Comparison of ENCODE assay signal across 15 mouse cellular contexts in genomic region chr6:109172104-109172850, GRCm38 (mm10).
A peak's percentile ranks its signal among the peaks of the same experiment; 100 is the strongest.
DNase-seq lines count a peak whose midpoint lies in the region.
"Had no signal": no experiment of that assay in that cellular context is flagged by ENCODE, and none has a peak within 500 bp of the region (broad histone marks: within the 10 kb centered on the region; RNA-seq: fewer than 3 reads in every experiment).

No protein-coding gene starts in this region.

- DNase-seq in cerebellum, postnatal 10 days, result peak; percentile 50 to 54
- no peak for DNase-seq in cerebellum, adult 9-11 months
- peak; percentile 8 to 28 for DNase-seq in kidney, postnatal 4 days
- no peak for DNase-seq in kidney, postnatal 14 days
- DNase-seq in testis, postnatal 10 days (ENCODE audit: low spot score), result peak; percentile 47
- no peak for DNase-seq in testis, postnatal 14 days (ENCODE audit: low spot score)
- DNase-seq in retina, postnatal 1 day, result peak; percentile 74
- no peak for DNase-seq in T-cell, adult 2 months (ENCODE audit: low spot score)
- DNase-seq: cerebellum, adult 11-12 months; embryo, embryonic 11 days; heart, adult 11 months; liver, embryonic 13.5 days; lung, postnatal 14 days; right cerebral cortex, postnatal 14 days; thymus, adult 18-20 months had no signal

Comparison
In these comparisons a context has a peak if more than half of its experiments do, and no peak if none do; other contexts are left out.
1. DNase-seq: peak in cerebellum, postnatal 10 days (2 of 2), kidney, postnatal 4 days (2 of 2), testis, postnatal 10 days (single experiment) and retina, postnatal 1 day (single experiment); none in cerebellum, adult 9-11 months (single experiment), kidney, postnatal 14 days (single experiment), testis, postnatal 14 days (single experiment) and T-cell, adult 2 months (single experiment).